Mouse (Mus musculus) heart, adult 8-10 months (tissue): Measurements from ENCODE around the gene Osbpl8. TPM values are rescaled to one million over a fixed set of nuclear protein-coding genes. Genes with fewer than 3 reads are reported as not detected.

Source experiments
- DNase-seq: peaks from one replicate; pipeline ENCODE4 v3.0.0; 2022; ENCODE audit warnings: low spot score
- total RNA-seq, 4 experiments: library from RNA; stranded (reverse); gene quantifications; 2 replicates each; pipeline ENCODE4 v1.2.4; 2022

The Osbpl8 gene
- total RNA-seq, 4 experiments from 2014 or later, result 73.3 to 89.1 (median 83.0) TPM

- no peak for DNase-seq
These were observed 70.1 kb downstream of the Osbpl8 start for GRCm38 (mm10) chr10:111234450-111235288.

GRCm38 (mm10) chr10:111235289-111235570 lies 70.7 kb downstream of the Osbpl8 start:
- DNase-seq, result no peak

- DNase-seq, result no peak
These were observed 72.9 kb downstream of the Osbpl8 start for GRCm38 (mm10) chr10:111237434-111237833.

GRCm38 (mm10) chr10:111242677-111243076 lies 78.1 kb downstream of the Osbpl8 start:
- DNase-seq, result no peak

- DNase-seq, result no peak
These were observed 83.1 kb downstream of the Osbpl8 start for GRCm38 (mm10) chr10:111247609-111248008.

GRCm38 (mm10) chr10:111248177-111248576 lies 83.6 kb downstream of the Osbpl8 start:
- no peak for DNase-seq

GRCm38 (mm10) chr10:111250192-111250591 lies 85.6 kb downstream of the Osbpl8 start:
- no peak for DNase-seq

- no peak for DNase-seq
These were observed 87.1 kb downstream of the Osbpl8 start for GRCm38 (mm10) chr10:111251666-111252065.

- DNase-seq, result no peak
These were observed 90.7 kb downstream of the Osbpl8 start for GRCm38 (mm10) chr10:111255228-111255627.

- no peak for DNase-seq
These were observed 91.6 kb downstream of the Osbpl8 start for GRCm38 (mm10) chr10:111256156-111256555.

GRCm38 (mm10) chr10:111257358-111257757 lies 92.8 kb downstream of the Osbpl8 start:
- DNase-seq, result no peak

- DNase-seq, result no peak
These were observed 93.7 kb downstream of the Osbpl8 start for GRCm38 (mm10) chr10:111258256-111258655.

- peak; percentile 11 for DNase-seq
These were observed 107.1 kb downstream of the Osbpl8 start for GRCm38 (mm10) chr10:111271687-111272086.

- peak; percentile 44 for DNase-seq
These were observed 108.4 kb downstream of the Osbpl8 start for GRCm38 (mm10) chr10:111272905-111273304.

- DNase-seq, result peak; percentile 13
These were observed 109.0 kb downstream of the Osbpl8 start for GRCm38 (mm10) chr10:111273463-111274088.

GRCm38 (mm10) chr10:111275822-111276221 lies 111.3 kb downstream of the Osbpl8 start:
- no peak for DNase-seq

GRCm38 (mm10) chr10:111297631-111298030 lies 133.1 kb downstream of the Osbpl8 start:
- DNase-seq, result no peak

GRCm38 (mm10) chr10:111298140-111299098 lies 133.9 kb downstream of the Osbpl8 start, which contains the start of gene Bbs10:
Gene Bbs10, plus strand, starts transcription at chr10:111298679.
- peak; percentile 94 for DNase-seq

GRCm38 (mm10) chr10:111299591-111299990 lies 135.0 kb downstream of the Osbpl8 start:
- DNase-seq, result no peak

- no peak for DNase-seq
These were observed 136.5 kb downstream of the Osbpl8 start for GRCm38 (mm10) chr10:111301041-111301440.

- no peak for DNase-seq
These were observed 137.9 kb downstream of the Osbpl8 start for GRCm38 (mm10) chr10:111302486-111302885.
